ENCODE assay signal across 13 mouse cellular contexts in genomic region chr1:87142456-87142855, GRCm38 (mm10). TPM values are rescaled to one million over a fixed set of nuclear protein-coding genes. Genes with fewer than 3 reads are reported as not detected.
DNase-seq lines count a peak whose midpoint lies in the region; ATAC-seq lines count a peak whose summit lies in the region.
"Had no signal": no experiment of that assay in that cellular context is flagged by ENCODE, and none has a peak within 500 bp of the region (broad histone marks: within the 10 kb centered on the region; RNA-seq: fewer than 3 reads in every experiment).

No protein-coding gene starts in this region.

- H3K4me1 ChIP-seq in hindbrain, embryonic 13.5 days (replicated peaks) = peaks cover 28% of the 10 kb centered on the region

- H3K9me3 ChIP-seq in hindbrain, embryonic 13.5 days = no peaks in the 10 kb centered on the region

- H3K36me3 ChIP-seq in hindbrain, embryonic 13.5 days = no peaks in the 10 kb centered on the region

- no peak overlapping the region for H3K9ac ChIP-seq in hindbrain, embryonic 13.5 days
- H3K9ac ChIP-seq: lung, embryonic 14.5 days had no signal

- ATAC-seq in hindbrain, embryonic 13.5 days (ENCODE audit: low FRiP score) = peak; percentile 68
- ATAC-seq in cerebellum, adult (ENCODE audit: insufficient number of reproducible peaks, low FRiP score, low TSS enrichment) = no peak

- WGBS in hindbrain, embryonic 13.5 days = 48% methylated on average over 9 of the region's 9 CpGs

- H3K4me2 ChIP-seq in hindbrain, embryonic 13.5 days = no peak overlapping the region
- H3K4me2 ChIP-seq: lung, embryonic 14.5 days had no signal

- H3K4me3 ChIP-seq in hindbrain, embryonic 13.5 days = no peak overlapping the region

- 0 out of 2 replicates have a peak, but pooled peaks cover 14% of the 10 kb centered on the region for H3K27me3 ChIP-seq in hindbrain, embryonic 13.5 days

- peak overlapping the region; percentile 19 for H3K27ac ChIP-seq in hindbrain, embryonic 13.5 days

- DNase-seq in kidney, postnatal 4 days = peak; percentile 9 to 35
- no peak for DNase-seq in kidney, postnatal 10 days
- DNase-seq in adrenal gland, adult 2 months = peak; percentile 92
- peak; percentile 43 for DNase-seq in retina, embryonic 14.5 days (ENCODE audit: low spot score)
- DNase-seq in kidney, postnatal 25 days = no peak
- DNase-seq in thymus, postnatal 25 days = no peak
- DNase-seq: cerebellum, adult 18-20 months; layer of hippocampus, adult 9-11 months; lung, embryonic 14.5 days had no signal

RNA-seq across cellular contexts. Expression of gene Ecel1, which starts 13.9 kb away (rescaled TPM):
- 1 to 10 TPM in 1 of 2 experiments, under 1 TPM in 1; 0.46 to 3.0 TPM for total RNA-seq in adrenal gland, adult 2 months (2021)
- 0.67 and 4.4 TPM in 2 replicates for polyA plus RNA-seq in adrenal gland, adult 2 months (2012; rRNA removed)
- 33.1 and 35.5 TPM in 2 replicates for polyA plus RNA-seq in hindbrain, embryonic 13.5 days (2015; fragmentation: Nextera tagmentation; extraction: Ambion mirVana)
- total RNA-seq: heart, adult 8-10 months had no signal

RNA-seq across cellular contexts. Expression of gene Akp3, which starts 17.7 kb away (rescaled TPM):
- total RNA-seq in adrenal gland, adult 2 months (2021) = not detected
- not detected in 2 replicates for polyA plus RNA-seq in adrenal gland, adult 2 months (2012; rRNA removed)
- not detected in 2 replicates for polyA plus RNA-seq in hindbrain, embryonic 13.5 days (2015; fragmentation: Nextera tagmentation; extraction: Ambion mirVana)
- total RNA-seq: heart, adult 8-10 months; MEL had no signal
- polyA plus RNA-seq: lung, embryonic 14.5 days had no signal

RNA-seq across cellular contexts. Expression of gene Prss56, which starts 40.7 kb away (rescaled TPM):
- total RNA-seq in adrenal gland, adult 2 months (2021) = not detected
- polyA plus RNA-seq in adrenal gland, adult 2 months (2012; rRNA removed) = 0.06 TPM in 1 of 2 replicates, not detected in the other
- 6.8 and 9.0 TPM in 2 replicates for polyA plus RNA-seq in hindbrain, embryonic 13.5 days (2015; fragmentation: Nextera tagmentation; extraction: Ambion mirVana)
- total RNA-seq: heart, adult 8-10 months had no signal
- polyA plus RNA-seq: lung, embryonic 14.5 days had no signal

RNA-seq across cellular contexts. Expression of gene Alpi, which starts 41.0 kb away (rescaled TPM):
- not detected for total RNA-seq in adrenal gland, adult 2 months (2021)
- polyA plus RNA-seq in adrenal gland, adult 2 months (2012; rRNA removed) = 0.08 and 0.30 TPM in 2 replicates
- polyA plus RNA-seq in hindbrain, embryonic 13.5 days (2015; fragmentation: Nextera tagmentation; extraction: Ambion mirVana) = not detected in 2 replicates
- total RNA-seq: heart, adult 8-10 months; MEL had no signal
- polyA plus RNA-seq: lung, embryonic 14.5 days had no signal

RNA-seq across cellular contexts. Expression of gene Chrnd, which starts 48.0 kb away (rescaled TPM):
- total RNA-seq in adrenal gland, adult 2 months (2021) = not detected
- polyA plus RNA-seq in adrenal gland, adult 2 months (2012; rRNA removed) = not detected in 2 replicates
- 0.05 TPM in 1 of 2 replicates, not detected in the other for polyA plus RNA-seq in hindbrain, embryonic 13.5 days (2015; fragmentation: Nextera tagmentation; extraction: Ambion mirVana)
- total RNA-seq: heart, adult 8-10 months; MEL had no signal
- polyA plus RNA-seq: lung, embryonic 14.5 days had no signal

Comparison
In these comparisons a context has a peak if more than half of its experiments do, and no peak if none do; other contexts are left out.
1. DNase-seq: peak in kidney, postnatal 4 days (2 of 2), adrenal gland, adult 2 months (single experiment) and retina, embryonic 14.5 days (single experiment); none in kidney, postnatal 10 days (single experiment), kidney, postnatal 25 days (0 of 2) and thymus, postnatal 25 days (single experiment).